ENCODE assay signal across 8 mouse cellular contexts in genomic region chr5:43868711-43869600, GRCm38 (mm10). TPM values are rescaled to one million over a fixed set of nuclear protein-coding genes. Genes with fewer than 3 reads are reported as not detected.
DNase-seq lines count a peak whose midpoint lies in the region; ATAC-seq lines count a peak whose summit lies in the region.

No protein-coding gene starts in this region.

- peaks cover 4% of the 10 kb centered on the region; the same call in 1 of the 2 replicates for H3K27me3 ChIP-seq in forebrain, embryonic 13.5 days

- ATAC-seq in forebrain, embryonic 13.5 days = peak; percentile 41; the same call in 1 of the 2 replicates
- ATAC-seq in megakaryocyte, adult 5-6 weeks (ENCODE audit: poor library complexity, severe bottlenecking) = peak; percentile 59
- ATAC-seq in erythroid progenitor cell, adult 5-6 weeks (replicated peaks; ENCODE audit: low FRiP score, poor library complexity, severe bottlenecking) = no peak

- peak overlapping the region; percentile 76 for H3K4me3 ChIP-seq in brown adipose tissue, adult 24 weeks (ENCODE audit: insufficient read depth, low read depth, low read length)
- peak overlapping the region; percentile 28 for H3K4me3 ChIP-seq in forebrain, embryonic 13.5 days

- peak; percentile 41 for DNase-seq in NIH3T3 (ENCODE audit: low read depth)
- peak; percentile 44 for DNase-seq in heart, postnatal 4 days
- peak; percentile 15 for DNase-seq in layer of hippocampus, adult 9-11 months
- peak; percentile 24 for DNase-seq in right cerebral cortex, postnatal 14 days

- no peaks in the 10 kb centered on the region for H3K36me3 ChIP-seq in forebrain, embryonic 13.5 days (ENCODE audit: poor library complexity, severe bottlenecking)

- H3K4me1 ChIP-seq in brown adipose tissue, adult 24 weeks (ENCODE audit: control insufficient read depth, insufficient read depth, insufficient read length, low read length) = peaks cover 8% of the 10 kb centered on the region
- H3K4me1 ChIP-seq in forebrain, embryonic 13.5 days = peaks cover 9% of the 10 kb centered on the region

- H3K9ac ChIP-seq in forebrain, embryonic 13.5 days = peak overlapping the region; percentile 51

- no peaks in the 10 kb centered on the region for H3K9me3 ChIP-seq in forebrain, embryonic 13.5 days (replicated peaks)

- 5% methylated on average over 28 of the region's 28 CpGs for WGBS in forebrain, embryonic 13.5 days

- peak overlapping the region; percentile 98 for H3K27ac ChIP-seq in brown adipose tissue, adult 24 weeks (replicated peaks; ENCODE audit: low read depth, low read length)
- no peak overlapping the region for H3K27ac ChIP-seq in forebrain, embryonic 13.5 days

- H3K4me2 ChIP-seq in forebrain, embryonic 13.5 days = peak overlapping the region; percentile 60

RNA-seq across cellular contexts. Expression of gene Cd38, which starts 0.6 kb away (rescaled TPM):
- polyA plus RNA-seq in brown adipose tissue, adult 24 weeks (2012; ENCODE audit: insufficient read depth, insufficient read length, missing spikeins) = 3.8 and 4.9 TPM in 2 replicates
- polyA plus RNA-seq in forebrain, embryonic 13.5 days (2015; fragmentation: Nextera tagmentation; extraction: Ambion mirVana) = 2.2 and 2.5 TPM in 2 replicates
- total RNA-seq in heart, postnatal 4 days (2021) = 1 to 10 TPM; 9.3 to 9.6 TPM
- 0.83 and 1.6 TPM in 2 replicates for total RNA-seq in megakaryocyte, adult 5-6 weeks (2015)
- total RNA-seq in megakaryocyte, adult 5-6 weeks (2017) = 0.45 and 0.48 TPM in 2 replicates
- total RNA-seq in erythroid progenitor cell, adult 5-6 weeks (2015; ENCODE audit: low replicate concordance) = 14.4 and 18.0 TPM in 2 replicates
- 5.8 and 7.6 TPM in 2 replicates for total RNA-seq in erythroid progenitor cell, adult 5-6 weeks (2017; ENCODE audit: low replicate concordance)

RNA-seq across cellular contexts. Expression of gene Gm7879, which starts 44.0 kb away (rescaled TPM):
- not detected in 2 replicates for polyA plus RNA-seq in brown adipose tissue, adult 24 weeks (2012; ENCODE audit: insufficient read depth, insufficient read length, missing spikeins)
- 0.59 and 1.00 TPM in 2 replicates for polyA plus RNA-seq in forebrain, embryonic 13.5 days (2015; fragmentation: Nextera tagmentation; extraction: Ambion mirVana)
- 10 to 100 TPM in 1 of 2 experiments, 1 to 10 TPM in 1; 8.8 to 11.2 TPM for total RNA-seq in heart, postnatal 4 days (2021)
- total RNA-seq in megakaryocyte, adult 5-6 weeks (2015) = 2.4 and 5.7 TPM in 2 replicates
- total RNA-seq in megakaryocyte, adult 5-6 weeks (2017) = 1.7 and 3.1 TPM in 2 replicates
- total RNA-seq in erythroid progenitor cell, adult 5-6 weeks (2015; ENCODE audit: low replicate concordance) = 2.2 TPM in 1 of 2 replicates, not detected in the other
- 0.53 TPM in 1 of 2 replicates, not detected in the other for total RNA-seq in erythroid progenitor cell, adult 5-6 weeks (2017; ENCODE audit: low replicate concordance)

RNA-seq across cellular contexts. Expression of gene Fbxl5, which starts 47.5 kb away (rescaled TPM):
- 28.8 and 32.7 TPM in 2 replicates for polyA plus RNA-seq in brown adipose tissue, adult 24 weeks (2012; ENCODE audit: insufficient read depth, insufficient read length, missing spikeins)
- polyA plus RNA-seq in forebrain, embryonic 13.5 days (2015; fragmentation: Nextera tagmentation; extraction: Ambion mirVana) = 64.5 and 69.8 TPM in 2 replicates
- 10 to 100 TPM; 35.7 to 37.8 TPM for total RNA-seq in heart, postnatal 4 days (2021)
- 81.7 and 82.1 TPM in 2 replicates for total RNA-seq in megakaryocyte, adult 5-6 weeks (2015)
- 93.8 and 106 TPM in 2 replicates for total RNA-seq in megakaryocyte, adult 5-6 weeks (2017)
- total RNA-seq in erythroid progenitor cell, adult 5-6 weeks (2015; ENCODE audit: low replicate concordance) = 18.7 and 21.8 TPM in 2 replicates
- total RNA-seq in erythroid progenitor cell, adult 5-6 weeks (2017; ENCODE audit: low replicate concordance) = 14.6 and 24.0 TPM in 2 replicates

RNA-seq across cellular contexts. Expression of gene Bst1, which starts 50.3 kb away (rescaled TPM):
- 0.75 TPM in 1 of 2 replicates, not detected in the other for polyA plus RNA-seq in brown adipose tissue, adult 24 weeks (2012; ENCODE audit: insufficient read depth, insufficient read length, missing spikeins)
- not detected in 2 replicates for polyA plus RNA-seq in forebrain, embryonic 13.5 days (2015; fragmentation: Nextera tagmentation; extraction: Ambion mirVana)
- total RNA-seq in heart, postnatal 4 days (2021) = 1 to 10 TPM in 1 of 2 experiments, under 1 TPM in 1; 0.71 to 2.1 TPM
- 29.8 and 31.3 TPM in 2 replicates for total RNA-seq in megakaryocyte, adult 5-6 weeks (2015)
- total RNA-seq in megakaryocyte, adult 5-6 weeks (2017) = 25.1 and 32.3 TPM in 2 replicates
- 0.72 and 13.8 TPM in 2 replicates for total RNA-seq in erythroid progenitor cell, adult 5-6 weeks (2015; ENCODE audit: low replicate concordance)
- total RNA-seq in erythroid progenitor cell, adult 5-6 weeks (2017; ENCODE audit: low replicate concordance) = 6.5 and 9.2 TPM in 2 replicates
